Mouse (Mus musculus): ENCODE data around the gene Kif22.

Gene Kif22

DNA sequence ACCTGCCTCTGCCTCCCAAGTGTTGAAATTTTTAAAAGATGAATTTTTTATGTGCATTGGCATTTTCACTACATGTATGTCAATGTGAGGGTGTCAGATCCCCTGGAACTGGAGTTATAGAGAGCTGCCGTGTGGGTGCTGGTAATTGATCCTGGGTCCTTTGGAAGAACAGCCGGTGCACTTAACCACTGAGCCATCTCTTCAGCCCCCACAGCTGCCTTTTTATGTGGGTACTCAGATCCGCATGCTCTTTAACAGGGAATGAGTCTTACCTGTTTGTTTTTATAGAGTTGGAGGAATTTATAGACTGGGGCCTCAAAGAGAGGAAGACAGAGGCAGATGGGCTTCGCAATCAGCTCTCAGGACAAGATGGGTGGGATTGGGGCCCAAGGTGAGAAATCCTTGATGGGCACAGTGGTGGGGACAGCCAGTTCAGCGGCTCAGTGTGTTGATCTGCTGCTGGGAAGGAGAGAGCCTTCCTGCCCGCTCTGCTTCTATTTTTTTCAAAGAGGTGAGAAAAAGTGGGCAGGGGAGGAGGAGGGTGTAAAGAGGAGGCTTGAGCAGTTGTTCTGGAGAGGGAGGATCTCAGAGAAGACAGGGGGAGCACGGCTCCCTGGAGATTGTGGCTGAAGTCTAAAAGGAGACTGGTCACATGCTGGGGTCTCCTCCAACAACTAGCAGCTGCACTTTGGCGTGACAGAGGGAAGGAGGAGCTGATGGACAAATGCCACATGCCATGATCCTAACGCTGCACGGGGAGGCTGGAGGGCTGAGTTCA, 57.4 kb downstream of the Kif22 start:
- DNase-seq (ENCODE audit: low read depth, low spot score), result no peak

GRCm38 (mm10) chr7:126983113-126983512, 59.2 kb downstream of the Kif22 start:
- DNase-seq (ENCODE audit: low read depth, low spot score), result no peak

GRCm38 (mm10) chr7:126982054-126982453, 60.2 kb downstream of the Kif22 start:
- no peak for DNase-seq (ENCODE audit: low read depth, low spot score)

DNA sequence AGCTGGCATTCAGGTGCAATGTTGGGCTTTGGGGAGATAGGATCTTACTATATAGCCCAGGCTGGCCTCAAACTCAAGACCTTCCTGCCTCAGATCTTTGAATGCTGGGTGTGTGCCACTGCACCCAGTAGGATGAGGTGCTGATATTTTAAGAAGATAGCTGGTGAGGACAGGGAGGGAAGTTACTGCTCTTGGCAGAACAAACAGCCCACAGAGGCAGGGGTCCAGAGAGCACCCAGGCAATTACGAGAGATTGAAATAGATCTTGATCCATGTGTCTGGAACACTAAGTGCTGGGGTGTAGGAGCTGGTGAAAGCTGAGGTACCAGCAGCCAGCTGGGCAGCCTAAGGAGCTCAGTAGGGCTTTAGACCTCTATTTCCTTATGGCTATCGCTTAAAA, 60.7 kb downstream of the Kif22 start:
- no peak for DNase-seq (ENCODE audit: low read depth, low spot score)

DNA sequence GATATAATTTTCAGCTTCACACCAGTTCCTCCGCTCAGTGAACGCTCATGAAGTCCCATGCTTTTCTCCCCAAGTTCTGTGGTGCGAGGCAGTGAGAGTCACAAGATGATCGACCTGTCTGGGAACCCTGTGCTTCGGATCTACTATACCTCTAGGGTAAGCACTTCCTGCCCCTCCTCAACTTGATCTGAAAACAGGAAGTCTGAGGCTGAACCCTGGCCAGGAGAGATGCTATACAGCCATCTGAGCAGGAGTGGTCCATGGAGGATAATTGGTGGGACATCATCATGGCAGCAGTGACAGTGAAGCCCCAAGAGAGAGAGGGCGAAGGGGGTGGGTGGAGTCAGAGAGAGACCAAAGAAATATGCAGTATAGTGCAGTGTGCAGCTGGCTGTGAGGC, 63.4 kb downstream of the Kif22 start:
- DNase-seq (ENCODE audit: low read depth, low spot score), result no peak

Data from brain, embryonic 18.5 days (tissue).